Mouse (Mus musculus) layer of hippocampus, adult 18-20 months (tissue): ENCODE measurements around the gene Gm9857. TPM values are rescaled to one million over a fixed set of nuclear protein-coding genes. Genes with fewer than 3 reads are reported as not detected.

ENCODE experiments used
- DNase-seq, 2 experiments: peaks; one replicate each; pipeline ENCODE4 v3.0.0; 2022; ENCODE audit warnings: low spot score in 2 of 2
- long read RNA-seq: library from polyadenylated mRNA; stranded (forward); transcript quantifications from one replicate; pipeline ENCODE4 v2.0.0, GENCODE M21; 2021
- total RNA-seq, 2 experiments: library from RNA; stranded (reverse); gene quantifications; 2 replicates each; pipeline ENCODE4 v1.2.3; 2021

Gm9857 gene
- not detected for total RNA-seq
- long read RNA-seq, result 0 reads

DNA sequence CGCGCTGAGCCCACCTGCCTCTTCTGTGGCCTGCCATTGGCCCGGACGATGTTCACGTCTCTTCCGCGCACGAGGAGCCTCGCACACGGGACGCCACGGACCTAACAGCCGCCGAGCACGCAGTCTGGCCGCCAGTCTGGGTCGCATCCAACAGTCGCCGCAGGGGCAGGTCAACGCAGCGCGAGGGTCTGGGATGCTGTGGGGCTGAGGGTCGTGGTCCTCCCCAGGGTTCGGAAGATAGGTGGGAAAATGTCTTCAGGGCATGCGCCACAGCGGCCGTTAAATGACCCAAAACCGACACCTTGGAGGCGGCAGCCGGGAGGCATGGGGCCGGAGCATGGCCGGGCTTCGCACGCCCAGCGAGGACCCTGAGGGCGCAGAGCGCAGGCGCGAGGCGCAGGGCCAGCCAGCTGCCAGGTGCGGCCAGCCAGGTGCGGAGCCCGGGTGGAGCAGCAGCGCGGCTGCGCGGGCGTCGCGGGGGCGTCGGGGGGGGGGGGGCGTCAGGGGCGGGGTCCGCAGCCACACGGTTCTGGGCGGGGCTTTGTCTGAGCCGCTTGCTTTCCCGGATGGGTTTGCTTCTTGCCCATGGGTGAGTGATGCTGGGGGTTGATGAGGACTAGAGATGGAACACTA lies at the start of gene Gm9857:
Gm9857 (minus strand) TSS at position 445 of the 633 bp plus-strand sequence.
- DNase-seq, result no peak

DNA sequence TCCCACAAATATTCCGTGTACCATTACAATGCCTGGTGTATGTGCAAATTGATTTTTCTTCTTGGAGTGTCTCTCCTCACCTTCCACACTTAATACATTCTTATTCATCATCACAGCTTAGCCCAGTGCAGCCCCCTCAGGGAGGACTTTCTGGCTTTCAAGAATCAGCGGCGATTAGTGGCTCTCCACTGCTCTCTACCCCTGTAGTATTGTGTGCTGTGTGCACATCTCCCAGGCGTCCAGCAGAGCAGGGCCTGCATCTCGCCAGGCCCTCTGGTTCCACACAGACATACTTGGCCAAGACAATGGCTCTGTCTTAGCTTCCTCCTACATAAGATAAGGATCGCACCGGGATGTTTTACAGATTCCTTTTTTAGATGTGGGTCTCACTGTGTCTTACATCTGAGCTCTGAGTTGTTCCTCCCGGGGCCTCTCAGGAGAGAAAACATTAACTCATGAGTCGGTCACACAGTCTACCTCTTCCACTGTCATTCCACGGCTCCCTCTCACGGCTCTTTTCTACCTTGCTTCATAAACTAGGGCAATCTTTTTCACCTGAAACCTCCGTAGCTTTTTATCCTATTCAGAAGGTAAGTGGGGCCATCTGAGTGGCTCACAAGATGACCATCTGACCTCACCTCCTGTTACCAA lies 46.9 kb upstream of the Gm9857 start:
- no peak for DNase-seq

DNA sequence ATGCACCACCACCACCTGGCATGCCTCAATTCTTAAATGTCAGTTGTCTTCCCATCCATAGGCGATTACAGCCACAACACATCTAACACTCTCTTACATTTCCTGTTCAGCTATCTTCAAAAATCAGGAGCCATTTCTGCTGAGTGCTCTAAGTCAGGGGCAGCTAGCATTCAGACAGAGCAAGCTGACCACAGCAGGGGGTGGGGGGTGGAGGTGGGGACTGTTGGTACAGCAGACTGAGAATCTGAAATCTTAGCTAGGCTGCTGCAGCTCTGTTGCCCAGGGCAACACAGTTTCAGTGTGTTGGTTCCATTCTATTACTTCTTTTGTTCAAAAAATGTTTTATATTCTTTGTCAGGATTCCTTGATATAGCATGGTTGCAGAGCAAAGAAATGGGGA lies 46.3 kb upstream of the Gm9857 start:
- peak in 1 of 2 experiments; percentile 16 for DNase-seq

DNA sequence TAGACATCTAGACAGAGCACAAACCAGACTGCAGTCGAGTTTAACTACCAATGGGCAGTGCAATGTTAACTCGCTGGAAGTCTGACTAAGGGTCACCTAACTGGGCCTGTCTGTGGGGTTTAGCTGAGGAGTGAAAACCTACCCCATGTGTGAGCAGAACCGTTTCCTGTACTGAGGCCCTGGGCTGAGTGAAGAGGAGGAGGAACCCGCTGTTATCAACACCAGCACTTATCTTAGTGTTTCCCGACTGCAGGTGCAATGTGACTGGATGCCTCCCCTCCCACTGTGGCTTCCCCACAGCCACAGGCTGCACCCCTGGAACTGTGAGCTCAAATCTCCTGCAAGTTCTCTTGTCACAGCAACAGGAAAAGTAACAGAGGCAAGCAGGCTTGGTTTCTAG lies 43.7 kb upstream of the Gm9857 start:
- DNase-seq, result no peak

DNA sequence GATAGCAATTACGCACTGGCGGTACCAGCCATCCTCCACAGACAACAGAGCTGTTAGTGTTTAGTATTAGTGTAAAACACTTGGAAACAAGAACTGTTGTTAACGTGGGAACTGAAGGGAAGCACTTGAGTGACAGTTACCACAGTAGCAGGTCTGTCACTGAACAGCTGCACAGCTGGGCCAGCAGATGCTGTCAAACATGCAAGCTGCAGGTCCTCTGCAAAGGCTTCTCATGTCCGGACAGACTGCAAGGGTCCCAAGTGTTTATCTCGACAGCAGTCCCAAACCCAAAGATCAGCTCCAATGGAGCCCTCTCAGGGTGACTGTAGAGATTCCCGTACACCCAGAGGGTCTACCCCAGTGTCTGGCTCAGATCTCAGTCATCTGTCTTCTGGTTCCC lies 41.7 kb upstream of the Gm9857 start:
- DNase-seq, result no peak

DNA sequence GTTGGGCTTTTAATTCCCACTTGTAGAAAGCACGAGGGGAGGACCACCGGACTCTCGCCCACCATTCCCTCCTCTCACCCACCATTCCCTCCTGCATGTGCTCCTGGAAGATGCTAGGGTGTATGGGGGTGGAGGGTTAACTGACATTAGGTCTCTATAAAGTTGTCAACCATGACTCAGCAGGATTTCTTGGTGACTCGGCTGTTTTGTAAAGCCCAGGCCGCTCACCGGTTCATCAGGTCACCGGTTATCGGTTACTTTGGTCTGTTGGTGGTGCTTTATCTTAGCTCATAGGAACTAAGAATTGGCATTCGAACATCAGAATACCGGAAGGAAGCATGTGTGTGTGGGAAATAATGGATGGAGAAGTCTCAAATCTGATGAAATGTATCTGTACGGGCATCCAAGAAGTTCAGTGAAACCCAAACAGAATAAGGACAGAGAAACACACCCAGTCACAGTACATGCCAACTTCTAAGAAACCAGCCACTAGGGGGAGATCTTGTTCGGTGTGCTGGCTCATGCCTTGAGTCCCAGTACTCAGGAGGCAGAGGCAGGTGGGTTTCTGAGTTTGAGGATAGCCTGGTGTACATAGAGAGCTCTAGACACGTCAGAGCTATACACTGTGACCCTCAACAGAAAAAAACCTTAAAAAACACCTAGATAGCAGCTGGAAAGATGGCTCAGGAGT lies 37.2 kb upstream of the Gm9857 start:
- DNase-seq, result no peak

DNA sequence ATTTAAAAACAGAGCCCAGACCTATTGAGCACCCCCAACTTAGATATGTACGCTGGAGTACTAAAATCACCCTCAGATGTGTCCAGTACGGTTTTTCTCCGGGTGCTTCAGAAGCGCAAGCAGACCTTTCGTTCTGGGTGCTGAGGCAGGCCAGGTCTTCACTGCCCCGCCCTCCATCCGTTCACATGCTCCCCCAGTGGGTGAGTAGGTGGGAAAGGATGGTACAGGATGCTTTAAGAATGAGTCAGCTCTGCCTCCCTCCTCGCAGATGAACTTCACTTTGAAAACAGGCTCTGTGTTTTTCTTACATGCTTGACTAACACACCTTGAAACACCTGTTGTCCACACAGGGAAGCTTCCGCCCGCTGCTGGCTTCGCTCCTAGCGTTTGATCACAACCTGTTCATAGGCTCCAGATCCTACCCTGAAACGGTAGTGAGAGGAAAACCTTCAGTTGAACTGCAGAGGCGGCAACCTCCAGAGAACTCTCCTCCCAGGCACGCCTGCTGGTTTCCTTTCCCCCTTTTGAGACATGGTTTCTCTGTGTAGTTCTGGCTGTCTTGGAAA lies 34.8 kb upstream of the Gm9857 start:
- no peak for DNase-seq

DNA sequence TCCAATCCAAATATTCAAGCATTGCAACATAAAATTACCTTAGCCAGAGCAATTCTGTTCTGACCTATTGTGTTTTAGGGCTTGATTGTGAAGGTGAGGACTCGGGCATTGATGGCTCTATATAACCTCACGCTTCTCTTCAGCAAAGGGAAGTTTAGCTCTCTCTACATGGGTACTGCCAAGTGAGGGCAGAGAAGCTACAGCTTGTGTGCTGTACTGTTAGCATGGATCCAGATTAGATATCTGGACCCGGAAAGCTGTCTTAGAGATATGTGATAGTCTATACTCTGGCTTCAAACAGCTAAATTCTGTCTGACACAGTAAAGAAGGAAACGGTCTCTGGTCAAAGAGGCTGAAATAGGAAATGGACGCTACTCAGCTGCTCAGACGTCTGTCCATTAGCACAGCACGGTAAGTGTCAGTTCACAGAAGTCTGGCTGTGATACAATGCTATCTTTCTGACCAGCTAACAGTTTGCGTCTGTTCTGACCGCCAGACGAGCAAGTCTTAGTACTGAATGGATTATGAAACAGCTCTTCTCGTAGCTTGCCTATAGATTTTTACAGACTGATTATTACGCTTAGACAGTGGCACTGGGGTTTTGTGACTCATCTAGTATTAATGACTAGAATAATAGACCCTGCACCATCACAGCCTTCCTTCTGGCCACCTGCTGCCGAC lies 33.9 kb upstream of the Gm9857 start:
- no peak for DNase-seq

DNA sequence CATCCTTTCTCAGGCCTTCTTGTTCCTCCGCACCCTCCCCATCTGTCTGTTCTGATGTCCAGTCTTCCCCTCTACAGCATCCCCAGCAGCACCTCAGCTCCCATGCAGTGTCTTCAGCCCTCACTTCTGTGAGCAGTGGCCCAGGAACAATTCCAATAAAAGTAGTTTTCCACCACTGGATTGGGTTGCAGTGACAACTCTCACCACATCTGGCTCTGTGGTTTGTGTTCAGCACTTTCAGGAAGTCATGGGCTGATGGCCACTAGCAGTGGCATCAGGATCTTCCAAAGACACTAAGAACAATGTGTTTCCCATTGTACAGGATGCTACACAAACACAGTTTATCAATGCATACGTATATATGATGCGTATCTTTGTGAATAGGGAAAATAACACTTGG lies 25.8 kb upstream of the Gm9857 start:
- DNase-seq, result no peak

DNA sequence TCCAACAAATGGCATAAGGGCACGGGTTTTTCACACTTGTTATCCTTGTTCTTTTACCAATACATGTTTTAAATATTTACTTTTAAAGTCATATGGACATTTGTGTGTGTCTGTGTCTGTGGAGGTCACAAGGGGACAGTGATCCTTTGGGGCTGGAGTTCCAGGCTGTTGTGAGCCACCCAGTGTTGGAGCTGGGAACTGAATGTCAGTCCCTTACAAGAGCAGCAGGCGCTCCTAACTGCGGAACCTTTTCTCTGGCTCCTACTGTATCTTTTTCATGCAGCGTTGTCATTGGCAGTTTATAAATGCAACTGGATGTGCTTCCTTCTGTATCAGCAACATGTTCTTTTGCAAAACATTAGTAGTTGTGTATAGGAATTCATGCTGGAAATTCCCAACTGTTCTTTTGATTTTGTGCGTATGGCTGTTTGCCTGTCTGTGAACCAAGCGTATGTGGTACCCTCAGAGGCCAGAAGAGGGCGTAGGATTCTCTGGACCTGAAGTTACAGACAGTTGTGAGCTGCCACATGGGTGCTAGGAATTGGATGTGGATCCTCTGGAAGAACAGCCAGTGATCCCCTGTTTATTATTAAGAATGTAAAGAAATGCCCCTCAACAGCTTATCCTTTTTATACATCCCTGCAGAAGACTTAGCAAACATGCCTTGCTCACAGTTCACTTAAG lies 24.3 kb upstream of the Gm9857 start:
- no peak for DNase-seq

DNA sequence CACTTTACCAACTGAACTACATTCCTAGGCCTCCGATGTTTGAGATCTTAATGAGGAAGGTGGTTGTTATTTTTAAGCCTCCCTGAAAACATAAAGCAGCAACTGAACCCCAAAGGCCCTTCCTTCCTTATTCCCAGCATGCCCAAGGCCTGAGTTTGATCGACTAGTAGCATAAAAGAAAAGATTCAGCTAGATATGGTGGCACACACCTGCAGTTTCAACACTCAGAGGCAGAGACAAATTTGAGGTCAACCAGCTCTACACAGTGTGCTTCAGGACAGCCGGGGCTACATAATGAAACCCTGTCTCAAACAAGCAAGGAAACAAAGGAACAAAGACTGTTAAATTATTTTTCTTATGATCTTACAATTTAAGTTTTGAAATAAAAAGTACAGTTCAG lies 23.5 kb upstream of the Gm9857 start:
- no peak for DNase-seq

DNA sequence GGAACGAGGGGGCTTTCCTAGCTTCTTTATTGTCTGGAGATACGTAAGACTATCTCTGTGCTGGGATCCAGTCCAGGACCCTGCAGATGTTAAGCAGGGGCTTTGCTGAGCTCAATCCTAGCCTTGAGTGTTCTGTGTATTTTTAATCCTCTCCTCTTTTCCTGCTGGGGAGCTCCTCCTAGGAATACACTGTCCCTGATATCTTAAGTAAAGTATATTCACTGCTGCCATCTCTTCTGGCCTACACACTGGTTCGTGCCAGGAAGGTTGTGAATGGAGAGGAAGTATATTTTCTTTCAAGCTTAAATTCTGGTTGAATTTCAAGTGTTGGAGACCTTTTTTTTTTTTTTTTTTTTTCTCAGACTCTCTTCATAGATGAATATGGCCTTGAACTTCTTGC lies 23.0 kb upstream of the Gm9857 start:
- no peak for DNase-seq

DNA sequence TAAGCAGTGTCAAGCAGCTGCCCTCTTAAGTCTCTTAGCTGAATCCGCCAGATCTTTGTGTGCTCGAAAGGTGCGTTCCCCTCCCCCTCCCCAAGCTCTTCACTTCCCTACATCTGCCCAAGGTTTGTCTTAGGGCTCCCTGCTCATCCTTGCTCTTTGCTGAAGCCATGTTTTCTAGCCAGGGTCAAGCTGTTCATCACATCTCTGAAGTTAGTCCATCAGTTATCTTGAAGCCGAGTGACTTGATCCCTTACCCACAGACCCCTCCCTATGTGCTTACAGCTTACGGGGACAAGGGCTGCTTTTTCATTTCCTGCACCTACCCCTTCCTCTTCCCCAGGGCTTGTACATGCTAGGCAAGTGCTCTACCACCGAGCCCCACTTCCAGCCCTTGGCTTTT lies 21.4 kb upstream of the Gm9857 start:
- no peak for DNase-seq

DNA sequence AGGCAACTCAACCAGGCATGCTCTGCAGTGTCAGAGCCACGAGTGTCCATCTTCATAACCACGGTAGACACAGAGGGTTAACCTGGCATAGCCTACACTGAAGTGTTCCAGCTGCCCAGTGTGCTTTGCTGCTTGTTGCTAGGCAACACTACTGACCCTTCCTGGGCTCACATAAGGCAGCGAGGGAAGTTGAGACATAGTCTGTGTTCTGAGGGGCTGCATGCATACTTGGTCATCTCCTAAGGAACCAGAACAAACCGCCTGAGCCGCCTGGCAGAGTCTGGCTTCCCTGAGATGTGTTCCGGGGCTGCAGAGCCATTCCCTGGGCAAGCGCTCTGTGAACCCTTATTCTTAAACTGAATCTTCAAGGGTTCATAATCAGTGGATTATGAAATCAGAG lies 21.0 kb upstream of the Gm9857 start:
- peak in 1 of 2 experiments; percentile 11 for DNase-seq

DNA sequence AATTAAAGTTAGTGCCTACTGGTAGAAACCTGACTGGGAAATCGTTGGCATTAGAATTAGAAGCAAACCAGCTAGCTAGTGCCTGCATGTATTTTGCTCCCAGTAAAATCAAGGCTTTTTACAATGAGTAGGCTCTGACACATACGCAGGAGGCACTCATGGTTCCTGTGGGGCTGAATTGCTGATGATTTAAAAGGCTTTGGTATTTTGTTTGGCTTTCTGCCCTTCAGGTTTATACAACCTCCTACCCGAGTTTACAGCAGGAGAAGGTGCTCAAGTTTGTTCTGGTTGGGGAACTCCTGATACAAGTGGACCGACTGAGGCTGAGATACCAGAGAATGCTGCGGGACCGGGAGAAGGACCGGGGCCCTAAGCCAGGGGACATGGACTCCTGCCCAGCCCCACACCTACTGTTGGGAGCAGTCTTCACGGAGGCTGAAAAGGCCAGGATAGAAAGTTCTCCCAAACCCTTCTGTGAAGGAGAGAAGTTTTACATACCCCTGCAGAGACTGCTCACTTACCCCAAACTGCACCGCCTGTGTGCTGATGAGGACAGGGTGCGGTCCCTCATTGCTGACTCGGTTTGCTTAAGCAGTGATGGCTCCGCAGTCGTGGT lies 19.5 kb upstream of the Gm9857 start:
- no peak for DNase-seq

DNA sequence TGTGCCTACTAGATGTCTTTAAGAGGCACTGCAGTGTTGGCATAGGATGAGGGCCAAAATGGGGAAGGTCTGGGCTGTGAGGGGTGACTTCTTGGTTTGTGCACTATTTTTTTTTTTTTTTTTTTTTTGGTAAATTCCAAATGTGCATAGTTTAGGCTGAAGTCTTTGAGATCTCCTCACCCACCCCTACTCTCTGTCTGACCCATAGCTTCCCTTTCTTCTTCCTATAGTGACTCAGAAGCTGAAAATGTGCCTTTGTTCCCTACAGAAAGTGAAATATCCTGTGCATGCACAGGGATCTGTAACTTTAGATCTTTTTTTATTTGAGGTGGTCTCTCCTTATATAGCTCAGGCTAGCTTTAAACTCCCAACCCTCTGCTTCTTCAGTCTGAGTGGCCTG lies 17.7 kb upstream of the Gm9857 start:
- DNase-seq, result no peak

DNA sequence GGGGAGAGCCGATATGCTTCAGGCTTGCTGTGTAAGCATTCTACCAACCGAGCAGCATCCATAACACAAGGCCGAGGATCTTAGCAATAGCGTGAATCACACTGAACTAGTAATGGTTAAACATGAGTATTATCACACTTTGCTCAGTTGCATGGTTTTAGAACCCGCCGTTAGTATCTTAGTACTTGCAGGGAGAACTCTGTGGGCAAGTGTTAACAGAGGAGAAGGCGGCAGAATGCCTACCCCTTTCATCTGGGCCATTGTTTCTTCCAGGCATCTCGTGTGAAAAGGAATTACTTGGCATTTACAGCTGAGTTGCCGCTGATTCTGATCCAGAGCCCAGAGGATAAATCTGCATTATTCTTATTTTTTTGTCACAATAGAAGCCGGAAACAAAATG lies 751 bp upstream of the Gm9857 start:
- DNase-seq, result no peak

DNA sequence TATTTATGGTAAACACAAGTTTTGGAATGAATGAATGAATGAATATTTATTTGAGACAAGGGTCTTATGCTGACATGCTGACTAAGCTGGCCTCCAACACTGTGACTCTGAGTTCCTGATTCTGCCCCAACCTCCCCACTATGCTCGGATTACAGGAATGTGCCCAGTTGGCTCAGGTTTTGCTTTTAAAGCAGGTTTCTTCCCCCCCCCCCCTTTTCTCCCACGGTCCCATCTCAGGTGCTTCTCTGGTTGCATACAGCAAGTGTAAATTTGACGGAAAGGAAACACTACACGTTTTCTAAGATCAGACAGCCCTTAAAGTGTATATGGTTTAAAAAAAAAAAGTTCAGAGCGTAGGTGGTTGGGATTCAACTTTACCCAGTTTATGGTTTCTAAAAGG lies 672 bp downstream of the Gm9857 start, which contains the start of gene Henmt1:
Henmt1 (plus strand) TSS at position 301 of the 400 bp plus-strand sequence.
- DNase-seq, result no peak

DNA sequence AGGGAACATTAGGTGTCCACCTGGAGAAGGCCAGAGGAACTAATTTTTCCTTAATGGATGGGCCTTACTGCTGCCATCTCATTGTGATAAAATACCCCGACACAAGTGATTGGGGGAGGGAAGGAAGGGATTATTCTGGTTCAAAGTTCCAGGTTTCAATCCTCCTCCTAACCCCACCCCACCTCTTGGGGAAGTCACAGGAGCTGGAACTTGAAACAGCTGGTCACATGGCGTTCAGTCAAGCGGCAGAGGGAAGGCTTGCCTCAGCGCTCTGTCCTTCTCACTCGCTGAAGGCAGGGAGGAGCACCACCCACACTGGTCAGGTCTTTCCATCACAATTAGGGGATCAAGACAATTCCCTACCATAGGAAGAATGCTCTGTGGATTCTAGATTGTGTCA lies 1.6 kb downstream of the Gm9857 start:
- DNase-seq, result no peak

DNA sequence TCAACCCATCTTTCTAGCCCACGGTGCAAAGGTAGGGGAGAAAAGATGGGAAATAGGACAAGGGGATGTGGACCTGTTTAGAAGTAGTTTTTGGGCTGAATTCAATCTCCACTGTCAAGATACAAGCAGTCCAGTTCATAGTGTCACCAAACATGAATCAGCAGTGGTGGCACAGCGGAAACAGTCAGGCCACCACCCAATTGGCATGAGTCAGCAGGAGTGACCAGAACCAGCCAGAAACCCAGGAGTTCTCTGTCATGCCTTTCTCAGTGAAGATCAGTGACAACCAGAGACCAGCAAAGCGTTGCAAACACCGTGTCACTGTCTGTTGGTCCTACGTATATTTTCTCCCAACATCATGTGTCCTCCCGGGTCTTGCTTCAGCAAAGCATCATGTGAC lies 6.7 kb downstream of the Gm9857 start:
- no peak for DNase-seq

DNA sequence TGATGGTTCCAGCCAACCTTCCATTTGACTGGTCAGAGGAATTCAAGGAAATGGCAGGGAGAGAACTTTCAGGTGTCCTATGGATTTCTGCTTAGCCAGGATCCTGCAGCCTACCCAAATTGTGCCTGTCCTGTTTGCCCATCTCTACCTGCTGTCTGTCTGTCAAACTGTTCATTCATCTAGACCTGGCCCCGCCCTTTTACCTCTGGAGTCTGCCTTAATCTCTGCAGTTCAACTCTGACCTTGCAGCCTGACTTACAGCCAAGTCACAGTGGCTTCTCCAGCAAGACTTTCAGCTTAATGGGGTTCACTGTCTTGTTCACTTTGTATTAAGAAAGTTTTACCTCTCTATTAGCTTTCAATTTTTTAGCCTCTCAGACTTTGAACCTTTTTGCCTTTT lies 13.9 kb downstream of the Gm9857 start:
- no peak for DNase-seq
